Mouse (Mus musculus): Measurements from ENCODE around the gene Cfap61. TPM values are rescaled to one million over a fixed set of nuclear protein-coding genes. Genes with fewer than 3 reads are reported as not detected.
"Not testable (repeated sequence)": the region's sequence is repeated elsewhere in the genome, so short reads cannot be mapped to it uniquely, and the experiment has no call there.

Gene Cfap61
- under 1 TPM; 0.41 to 0.79 TPM for total RNA-seq (2021)

DNA sequence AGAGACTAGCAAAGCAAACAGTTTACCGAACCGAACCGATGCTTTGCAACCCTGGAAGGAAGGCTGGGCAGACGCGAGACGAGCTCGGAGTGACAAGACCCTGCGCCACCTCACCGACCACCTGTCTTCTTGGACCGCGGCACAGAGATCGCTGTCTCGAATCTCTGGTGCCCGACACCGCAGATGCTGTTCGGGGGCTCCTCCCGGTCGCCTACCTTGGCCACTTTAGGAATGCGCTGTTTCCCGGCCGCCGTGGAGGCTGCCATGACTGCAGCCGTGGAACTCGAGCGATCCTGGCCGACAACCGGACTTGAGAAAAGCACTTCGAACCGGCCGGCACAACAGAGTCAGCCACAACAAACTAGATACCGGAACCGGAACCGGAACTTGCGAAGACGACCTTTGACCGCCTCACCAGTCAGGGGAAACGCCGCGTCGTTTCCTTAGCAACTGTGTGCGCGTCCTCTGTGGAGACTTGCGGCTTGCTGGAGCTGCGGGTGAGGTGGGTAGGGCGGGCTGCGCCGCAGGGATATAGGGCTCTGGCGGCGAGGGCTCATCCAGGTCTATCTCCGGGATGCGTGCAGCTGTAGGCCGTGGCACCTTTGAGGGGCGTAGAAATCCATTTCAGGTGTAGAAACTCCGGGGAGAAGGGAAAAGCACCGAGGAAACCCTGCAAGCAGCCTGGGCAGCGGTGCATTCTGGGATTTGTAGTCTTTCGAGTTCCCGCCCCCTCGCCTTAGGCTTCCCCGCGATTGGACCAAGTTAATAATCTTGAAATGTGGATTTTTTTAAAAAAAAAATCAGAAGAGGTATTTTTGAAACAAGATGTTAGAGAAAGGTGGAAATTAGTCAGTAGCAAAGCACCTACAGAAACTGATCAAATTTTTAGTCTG, at the start of gene Cfap61, which contains the start of gene Crnkl1:
TSS of gene Cfap61 (plus strand) at position 446 of the 893 bp plus-strand sequence.
TSS of gene Crnkl1 (minus strand) at position 676 of the 893 bp plus-strand sequence.
- peak; percentile 92 for DNase-seq

DNA sequence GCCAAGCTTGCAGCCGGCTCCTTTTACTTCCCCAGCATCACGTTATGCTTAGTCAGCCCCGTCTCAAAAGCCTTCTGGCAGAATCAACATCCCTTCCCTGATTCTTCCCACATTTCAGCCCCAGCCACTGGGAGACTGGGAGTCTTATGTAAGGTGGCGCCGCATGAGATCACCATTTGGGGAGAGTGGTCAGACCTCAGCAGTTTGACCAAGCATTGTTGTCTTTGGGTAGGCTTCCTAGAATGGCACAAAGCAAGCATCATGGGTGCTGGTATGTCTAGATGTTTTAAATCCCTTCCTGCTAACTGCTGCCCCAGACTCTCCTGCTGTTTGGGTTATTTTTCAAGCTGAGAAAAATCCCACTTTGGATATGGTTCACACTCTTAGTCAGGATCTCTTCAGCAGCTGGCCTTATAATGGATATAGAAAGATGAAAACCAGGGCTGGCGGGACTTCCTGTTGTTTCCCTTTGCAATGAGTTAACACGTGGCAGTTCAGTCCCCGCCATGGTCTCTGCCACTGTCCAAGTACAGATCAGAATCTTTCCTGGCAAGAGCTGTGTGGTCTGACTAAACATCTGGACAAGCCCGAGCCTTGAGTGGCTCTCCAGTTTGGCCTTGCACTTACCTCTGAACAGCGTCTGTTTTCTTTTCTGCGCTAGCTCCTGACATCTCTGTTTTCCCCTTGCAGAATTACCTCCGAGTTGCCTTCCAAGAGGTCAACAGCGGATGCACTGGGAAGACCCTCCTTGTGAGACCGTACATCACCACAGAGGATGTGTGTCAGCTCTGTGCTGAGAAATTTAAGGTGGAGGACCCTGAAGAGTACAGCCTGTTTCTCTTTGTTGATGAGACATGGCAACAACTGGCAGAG, 49.4 kb upstream of the Cfap61 start:
- DNase-seq, result peak; percentile 45

DNA sequence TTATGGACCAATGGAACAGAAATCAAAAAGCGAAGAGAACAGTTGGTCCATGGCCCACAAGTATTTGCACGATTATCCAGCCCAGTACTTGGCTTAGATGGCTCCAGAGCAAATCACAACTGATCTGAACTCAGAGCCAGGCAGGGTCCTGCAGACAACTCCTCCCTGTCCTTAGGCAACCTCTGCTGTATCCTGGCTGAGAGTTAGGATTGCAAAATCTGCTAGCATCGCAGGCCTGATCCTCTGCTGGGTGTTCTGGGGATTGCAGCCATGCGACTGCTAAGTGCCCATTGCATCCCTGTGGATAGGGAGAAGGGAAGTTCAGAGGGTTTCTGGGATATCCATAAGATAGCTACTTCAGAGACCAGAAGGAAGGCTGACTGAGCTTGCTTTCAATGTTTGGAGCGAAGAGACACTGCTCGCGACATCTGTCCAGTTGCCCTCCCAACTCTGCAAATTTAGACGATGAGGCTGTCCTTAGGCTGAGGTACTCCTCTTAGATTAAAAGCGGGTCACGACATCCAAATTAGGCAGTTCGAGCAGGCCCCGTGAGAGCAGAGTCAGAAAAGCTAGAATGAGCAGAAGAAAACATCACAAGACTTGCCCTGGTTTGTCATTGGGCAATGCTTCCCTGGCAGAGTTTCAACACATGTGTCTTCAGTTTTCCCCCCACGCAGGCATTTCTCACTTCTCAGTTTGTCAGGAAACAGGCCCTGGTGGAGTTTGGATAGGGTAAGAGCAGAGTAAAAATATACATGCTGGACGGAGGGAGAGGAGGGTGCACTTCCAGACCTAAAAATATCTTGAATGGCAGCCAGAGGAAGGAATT, 46.4 kb upstream of the Cfap61 start:
- peak; percentile 71 for DNase-seq

DNA sequence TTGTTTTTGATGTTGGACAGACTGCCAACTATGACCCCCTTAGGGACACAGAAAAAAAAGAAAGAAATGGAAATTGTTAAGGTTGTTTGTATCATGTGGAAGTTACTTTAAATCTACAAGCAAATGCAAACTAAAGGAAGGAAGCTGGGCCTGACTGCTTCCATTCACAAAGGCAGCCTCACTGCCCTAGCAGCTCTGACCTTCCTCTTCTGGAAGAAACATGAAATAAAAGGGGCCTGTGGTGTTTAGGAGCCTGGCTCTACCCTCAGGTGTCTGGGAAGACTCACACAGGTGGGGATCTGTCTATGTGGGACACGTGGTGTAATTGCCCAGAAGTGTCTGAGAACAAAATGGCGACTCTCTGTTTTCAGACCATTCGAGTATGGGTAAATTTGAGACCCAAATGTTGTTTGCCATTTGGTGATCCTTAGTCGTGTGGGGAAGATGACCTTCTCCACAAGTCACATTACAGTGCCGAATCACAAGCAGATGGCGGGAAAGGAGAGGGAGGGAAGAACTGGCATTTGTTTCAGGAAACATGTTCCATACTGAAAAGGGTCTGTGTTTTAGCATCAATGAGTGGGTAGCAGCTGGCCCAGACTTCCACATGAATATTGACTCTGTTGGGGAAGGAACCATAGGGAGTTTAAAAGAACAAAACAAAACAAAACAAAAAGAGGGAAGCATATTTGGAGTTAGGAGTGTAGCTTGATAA, 45.7 kb upstream of the Cfap61 start:
- DNase-seq, result no peak

DNA sequence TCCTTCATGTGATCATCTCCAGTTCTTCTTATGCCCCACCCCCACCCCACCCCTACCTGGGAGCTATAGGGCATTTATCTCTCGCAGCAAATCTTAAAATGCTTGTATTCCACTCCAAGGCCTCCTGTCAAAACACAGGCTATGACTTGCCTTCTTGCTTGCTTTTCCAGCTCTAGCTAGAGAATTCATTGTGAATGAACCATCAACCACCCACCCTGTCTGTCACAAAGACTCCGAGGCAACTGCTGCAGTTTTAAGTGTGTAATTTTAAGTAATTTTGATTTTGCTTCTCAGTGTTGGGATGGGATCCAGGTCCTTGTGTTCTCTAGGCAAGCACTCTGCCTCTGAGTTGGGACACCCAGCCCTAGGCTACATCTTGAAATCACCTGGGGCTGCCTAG, 44.0 kb upstream of the Cfap61 start:
- DNase-seq, result no peak

DNA sequence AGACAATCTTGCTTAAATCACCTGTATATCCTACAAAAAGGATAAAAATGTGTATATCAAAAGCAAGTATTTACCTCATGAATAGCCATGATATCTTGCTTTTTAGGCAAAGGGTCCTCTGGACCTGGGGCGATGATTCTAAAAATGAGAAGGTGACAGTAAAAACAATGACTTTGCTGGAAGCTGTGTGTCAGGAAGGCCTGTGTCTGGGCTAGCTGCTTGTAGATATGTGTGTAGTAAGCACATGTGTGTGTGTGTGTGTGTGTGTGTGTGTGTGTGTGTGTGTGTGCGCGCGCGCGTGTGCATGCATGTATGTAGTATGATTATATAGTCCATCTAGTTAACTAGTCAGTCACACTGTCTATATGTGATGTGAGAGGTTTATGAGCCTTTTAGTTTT, 40.8 kb upstream of the Cfap61 start:
- DNase-seq, result no peak

DNA sequence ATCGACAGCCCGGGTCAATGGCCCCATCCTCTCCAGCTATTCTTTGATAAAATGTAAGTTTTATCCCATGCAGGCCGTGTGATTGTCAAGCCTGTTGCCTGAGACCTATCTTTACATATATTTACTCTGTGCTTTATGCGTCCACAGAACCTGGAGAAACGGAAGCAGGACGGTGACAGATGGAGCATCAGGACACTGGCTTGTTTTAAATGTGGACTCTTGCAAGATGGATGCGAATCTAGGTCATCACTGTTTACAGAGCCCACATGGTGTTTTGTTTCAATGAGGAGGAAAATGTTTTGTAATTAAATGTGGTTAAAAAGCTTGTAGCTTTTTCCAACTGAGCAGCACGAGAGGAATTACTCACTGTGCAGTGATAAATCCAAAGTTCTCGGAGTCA, 36.5 kb upstream of the Cfap61 start:
- DNase-seq, result no peak

DNA sequence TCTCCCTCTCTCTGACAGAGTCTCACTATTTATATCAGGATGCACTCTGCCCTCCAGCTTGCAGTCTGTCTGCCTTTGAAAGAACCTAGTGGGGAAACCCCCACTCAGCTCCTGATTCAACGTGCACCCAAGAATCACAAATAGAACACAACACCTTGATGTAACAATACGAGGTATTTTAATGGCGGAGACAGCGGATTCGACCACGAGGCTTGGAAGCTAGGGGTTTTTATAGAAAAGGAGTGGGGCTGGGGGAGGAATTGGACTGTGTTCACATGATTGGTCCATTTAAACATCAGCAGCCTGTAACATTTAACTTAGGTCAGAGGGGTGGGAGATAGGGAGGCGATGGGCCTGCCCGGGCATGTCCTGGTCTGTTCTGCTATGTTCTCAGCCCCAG, 34.3 kb upstream of the Cfap61 start:
- not testable (repeated sequence) for DNase-seq

DNA sequence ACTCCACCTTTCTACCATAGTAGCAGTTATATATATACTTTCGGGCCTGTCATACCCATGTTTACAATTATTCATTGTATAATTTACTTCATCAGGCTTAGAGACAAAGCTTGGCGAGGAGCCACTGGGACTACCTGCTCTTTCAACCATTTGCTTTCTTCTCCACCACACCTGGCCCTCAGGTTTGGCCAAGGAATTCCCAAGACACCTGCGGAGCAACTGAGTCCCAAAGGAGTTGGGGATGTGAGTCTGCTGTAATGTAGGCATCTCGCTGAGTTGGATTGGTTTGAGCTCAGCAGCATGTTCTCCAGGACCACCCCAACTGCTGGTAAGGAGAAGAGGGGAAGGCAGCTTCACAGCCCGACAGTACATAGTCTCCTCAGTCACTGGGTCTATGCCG, 32.7 kb upstream of the Cfap61 start, which contains the start of gene Naa20:
TSS of gene Naa20 (plus strand) at position 239 of the 400 bp plus-strand sequence.
- DNase-seq, result no peak

DNA sequence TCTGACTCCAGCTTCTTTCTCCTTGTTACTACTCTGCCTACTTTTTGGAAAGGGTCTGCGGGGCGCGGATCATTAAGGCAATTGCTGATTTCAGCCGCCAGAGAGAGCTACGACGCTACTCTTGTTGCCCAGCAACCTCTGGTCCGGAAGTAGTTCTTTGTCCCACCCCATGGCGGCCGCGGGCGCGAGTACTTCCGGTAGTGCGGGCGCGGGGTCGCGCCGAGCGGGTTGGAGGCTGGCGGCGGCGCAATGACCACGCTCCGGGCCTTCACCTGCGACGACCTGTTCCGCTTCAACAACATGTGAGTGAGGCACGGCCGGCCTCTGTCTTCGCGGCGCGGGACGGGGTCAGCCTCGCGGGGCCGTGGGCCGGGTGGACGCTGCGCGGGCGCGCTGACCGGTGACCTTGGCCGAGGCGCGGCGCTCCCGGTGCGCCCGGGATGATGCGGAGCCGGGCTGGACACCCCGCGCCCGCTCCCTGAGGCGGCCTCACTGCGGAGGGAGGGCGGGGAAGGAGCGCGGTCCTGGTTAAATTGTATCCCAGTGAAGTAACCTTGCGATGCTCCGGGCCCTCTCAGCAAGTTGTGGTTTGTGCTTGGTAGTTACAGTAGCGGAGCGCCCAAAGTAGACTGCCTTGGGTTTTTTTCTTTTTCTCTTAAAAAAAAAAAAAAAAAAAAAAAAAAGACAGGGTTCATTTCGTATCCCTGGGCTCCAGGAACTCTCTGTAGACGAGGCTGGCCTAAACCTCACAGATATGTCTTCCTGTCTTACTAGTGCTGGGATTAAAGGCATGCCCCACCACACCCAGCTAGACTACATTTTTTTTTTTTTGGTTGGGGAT, 31.3 kb upstream of the Cfap61 start:
- DNase-seq, result peak; percentile 93

DNA sequence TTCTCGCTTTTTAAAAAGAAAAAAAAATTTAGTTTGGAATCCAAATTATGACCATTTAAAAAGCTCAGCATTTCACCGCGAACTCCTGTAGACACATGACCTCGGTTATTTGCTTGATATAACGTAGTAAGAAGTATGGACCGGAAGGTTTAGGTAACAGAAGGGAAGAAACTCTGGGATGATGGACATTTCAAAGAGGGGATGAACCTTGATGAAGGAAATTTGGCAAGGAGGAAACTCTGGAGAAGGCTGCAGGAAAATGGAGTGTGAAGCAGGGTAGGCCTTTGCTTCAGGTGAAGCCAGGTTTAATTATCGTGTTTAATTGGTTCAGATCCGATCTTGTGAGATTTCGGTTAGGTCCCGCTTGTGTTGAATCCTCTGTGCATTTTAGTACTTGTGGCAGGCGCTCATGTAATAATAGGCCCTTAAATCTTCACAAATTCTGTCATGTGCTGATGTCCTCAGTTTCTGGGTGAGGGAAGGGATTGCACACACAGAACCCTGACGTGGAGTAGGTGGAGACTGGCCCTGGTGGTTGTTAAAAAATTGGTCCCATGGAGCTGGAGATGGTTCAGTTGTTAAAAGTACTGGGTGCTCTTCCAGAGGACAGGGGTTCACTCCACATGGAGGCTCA, 30.5 kb upstream of the Cfap61 start:
- no peak for DNase-seq

DNA sequence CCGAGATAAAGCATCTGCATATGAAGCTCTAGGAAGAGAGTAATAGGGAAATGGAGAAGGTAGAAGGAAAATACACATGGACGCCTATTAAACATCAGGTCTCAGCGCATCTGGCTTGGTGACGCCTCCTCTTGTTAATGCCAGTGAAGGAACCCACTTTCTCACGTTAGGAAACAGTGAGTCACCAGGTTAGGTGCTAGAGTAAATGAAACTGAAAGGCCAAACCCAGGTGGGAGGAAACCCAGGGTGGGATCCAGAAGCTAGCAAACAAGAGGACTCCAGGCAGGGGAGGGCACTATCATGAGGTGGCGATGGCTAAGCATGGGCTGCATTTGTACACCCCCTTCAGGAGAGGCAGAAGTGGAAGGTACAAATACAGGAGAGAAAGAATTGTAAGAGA, 29.4 kb upstream of the Cfap61 start:
- no peak for DNase-seq

DNA sequence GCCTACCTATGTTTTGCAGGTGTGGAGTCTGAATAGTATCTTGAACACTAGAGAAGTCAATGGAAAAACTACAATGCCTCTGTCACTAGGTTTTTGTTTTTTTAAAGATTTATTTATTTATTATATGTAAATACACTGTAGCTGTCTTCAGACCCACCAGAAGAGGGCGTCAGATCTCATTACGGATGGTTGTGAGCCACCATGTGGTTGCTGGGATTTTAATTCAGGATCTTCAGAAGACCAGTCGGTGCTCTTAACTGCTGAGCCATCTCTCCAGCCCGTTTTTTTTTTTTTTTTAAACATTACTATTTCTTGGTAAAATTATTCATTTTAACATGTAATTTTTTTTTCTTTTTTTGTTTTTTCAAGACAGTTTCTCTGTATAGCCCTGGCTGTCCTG, 28.7 kb upstream of the Cfap61 start:
- not testable (repeated sequence) for DNase-seq

DNA sequence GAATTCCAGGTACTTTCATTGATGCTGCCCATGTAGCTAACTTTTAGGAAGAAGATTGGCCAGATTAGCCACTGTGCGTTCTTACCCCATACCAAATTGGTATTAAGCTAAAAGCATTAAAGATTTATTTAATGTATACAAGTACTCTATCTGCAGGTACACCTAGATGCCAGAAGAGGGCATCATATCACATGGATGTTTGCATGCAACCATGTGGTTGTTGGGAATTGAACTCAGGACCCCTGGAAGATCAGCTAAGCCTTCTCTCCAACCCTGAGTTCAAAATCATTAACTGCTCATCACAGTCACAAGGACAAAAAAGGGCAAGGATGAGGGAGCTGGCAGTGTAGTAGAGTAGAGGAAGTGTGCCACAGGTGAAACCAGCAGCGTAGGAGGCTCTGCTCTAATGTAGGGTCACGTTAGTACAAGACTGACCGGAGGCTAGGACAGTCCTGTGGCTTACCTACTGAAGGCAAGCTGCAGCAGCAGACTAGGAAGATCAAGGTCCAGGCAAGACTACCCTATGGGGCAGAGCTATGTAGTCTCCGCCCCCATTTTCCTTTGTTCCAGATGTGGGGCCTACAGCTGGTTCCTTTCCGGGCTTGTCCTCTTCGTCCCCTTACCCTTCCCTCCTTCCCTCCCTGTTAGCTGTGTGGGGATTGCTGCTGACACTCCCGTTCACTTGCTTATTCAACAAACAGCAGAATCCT, 13.5 kb upstream of the Cfap61 start:
- no peak for DNase-seq

DNA sequence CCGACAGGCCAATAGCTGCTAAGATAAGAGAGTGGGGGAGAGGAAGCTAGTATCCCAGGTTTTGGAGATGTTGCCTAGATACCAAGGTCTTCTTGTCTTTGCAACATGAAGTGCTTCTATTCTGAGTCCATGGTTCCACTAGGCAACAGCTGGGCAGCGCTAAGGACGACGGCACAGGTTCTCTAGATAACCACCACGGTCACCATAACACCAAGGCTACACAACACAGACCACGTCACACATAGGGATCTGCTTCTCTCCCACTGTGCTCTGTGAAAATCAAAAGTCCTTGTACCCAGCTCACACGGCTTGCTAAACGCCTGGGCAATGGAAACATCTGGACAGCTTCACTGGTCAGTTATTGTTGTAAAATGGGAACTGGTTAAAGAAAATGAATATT, 2.4 kb downstream of the Cfap61 start:
- peak; percentile 54 for DNase-seq

DNA sequence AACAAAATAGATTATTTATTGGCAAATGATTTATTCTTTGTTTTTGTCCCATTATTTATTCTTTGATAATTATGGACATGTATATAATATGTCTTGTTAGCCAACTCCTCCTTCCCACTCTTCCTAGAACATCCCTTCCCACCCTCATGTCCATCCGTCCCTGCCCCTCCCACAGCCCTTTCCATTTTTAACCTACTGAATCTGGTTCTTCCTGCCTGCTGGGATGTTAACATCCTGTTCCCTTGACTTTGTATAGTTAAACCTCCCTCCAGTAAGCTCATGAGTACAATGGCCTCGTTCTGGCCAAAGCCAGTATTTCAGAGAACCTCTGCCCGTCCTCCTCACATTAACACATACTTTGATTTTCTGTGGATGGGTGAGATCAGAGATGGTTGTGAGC, 6.8 kb downstream of the Cfap61 start:
- DNase-seq, result no peak

DNA sequence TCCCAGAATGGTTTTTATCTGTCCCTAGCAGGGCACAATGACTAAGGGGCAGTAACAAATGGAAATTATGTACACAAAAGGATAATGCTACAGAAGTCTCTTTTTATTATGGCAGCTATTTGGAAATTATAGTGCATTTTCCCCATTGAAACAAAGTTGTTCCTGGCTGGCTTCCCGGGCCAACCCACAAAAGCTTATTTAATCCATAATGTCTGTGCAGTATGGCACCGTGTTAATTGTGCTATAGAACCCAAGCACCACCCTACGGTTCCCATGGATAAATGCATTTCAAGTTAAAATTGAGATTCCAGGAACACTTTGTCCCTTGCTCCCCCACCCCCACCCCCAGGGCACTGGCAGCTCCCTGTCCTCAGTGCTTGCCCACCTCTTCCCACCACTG, 9.7 kb downstream of the Cfap61 start:
- no peak for DNase-seq

DNA sequence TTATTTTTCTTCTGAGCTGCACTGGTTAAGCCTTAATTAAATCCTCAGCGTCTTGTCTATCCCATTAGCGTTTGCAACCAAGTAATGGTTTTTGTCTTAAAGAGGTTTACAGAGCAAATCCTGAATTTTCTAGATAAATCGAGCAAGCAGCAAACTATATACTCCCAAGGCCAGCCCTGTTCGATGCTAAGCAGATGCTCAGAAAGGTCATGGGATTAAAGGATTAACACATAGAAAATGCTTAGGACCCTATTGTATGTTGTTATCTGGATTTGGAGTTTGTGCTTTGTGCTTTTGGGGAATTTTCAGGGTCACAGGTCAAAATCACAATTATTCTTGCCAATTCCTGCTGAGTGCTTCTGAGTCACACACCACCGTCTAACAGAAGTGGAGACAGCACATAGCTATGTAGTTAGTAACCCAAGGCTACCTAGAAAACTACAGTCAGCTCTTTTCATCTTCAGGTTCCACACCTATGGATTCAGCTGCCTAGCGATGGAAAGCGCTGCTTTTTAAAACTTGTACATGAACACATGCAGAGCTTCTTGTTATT, 13.9 kb downstream of the Cfap61 start:
- DNase-seq, result no peak

DNA sequence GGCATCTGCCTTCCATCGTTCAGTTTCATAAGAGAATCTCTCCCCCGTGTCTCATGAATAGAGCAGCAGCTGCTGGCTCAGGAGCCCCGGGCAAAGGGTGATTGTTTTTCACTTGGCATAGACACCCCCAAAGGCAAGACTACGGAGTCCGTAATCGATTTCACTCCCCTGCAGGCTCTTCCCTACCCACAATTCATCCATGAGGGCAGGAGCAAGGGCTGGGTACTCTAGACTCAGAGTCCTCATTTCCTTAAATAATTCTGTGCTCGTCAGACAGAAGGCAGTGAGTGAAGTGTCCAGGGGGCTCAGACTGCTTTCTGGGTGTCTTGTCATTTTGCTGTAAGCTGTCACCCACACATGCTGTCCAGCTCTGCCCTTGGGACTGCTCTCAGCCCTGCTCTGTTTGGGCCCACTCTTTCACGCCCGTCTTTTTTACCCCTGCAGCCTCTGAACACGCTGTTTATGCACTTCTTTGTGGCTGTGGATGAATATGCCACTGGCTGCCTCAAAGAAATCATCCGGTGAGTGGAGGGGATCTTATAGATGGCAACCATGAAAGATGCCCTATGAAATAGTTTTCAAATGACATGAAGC, 15.0 kb downstream of the Cfap61 start:
- no peak for DNase-seq
